Mouse (Mus musculus): Measurements from ENCODE around the gene Meioc. TPM values are rescaled to one million over a fixed set of nuclear protein-coding genes. Genes with fewer than 3 reads are reported as not detected.
A peak's percentile ranks its signal among the peaks of the same experiment; 100 is the strongest.

Meioc gene
- polyA plus RNA-seq, 1 experiment from 2014 or later: 0.95 TPM

DNA sequence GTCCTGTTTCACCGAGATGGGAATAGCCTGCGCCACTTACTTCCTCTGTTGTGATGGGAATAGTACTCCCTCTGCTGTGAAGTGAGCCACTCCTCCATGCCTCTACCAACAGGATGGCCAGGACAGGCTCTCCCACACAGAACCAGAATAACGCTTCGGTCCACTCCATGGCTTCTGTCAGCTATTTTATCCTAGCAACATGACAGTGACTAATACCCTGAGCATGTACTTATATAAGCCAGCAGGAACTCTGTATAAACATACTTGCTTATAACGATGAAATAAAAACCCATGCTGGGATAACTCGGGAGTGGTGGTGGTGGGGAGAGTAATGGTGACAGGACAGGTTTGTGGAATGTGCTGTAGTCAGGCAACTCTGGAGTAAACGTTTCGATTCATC is 7.6 kb upstream of the Meioc start:
- WGBS: 64% methylated on average over 8 of the region's 8 CpGs

GRCm38 (mm10) chr11:102656326-102656926 is 7.1 kb upstream of the Meioc start:
- Histone ChIP-seq H3K9me3 (ENCODE audit: control insufficient read depth, low read length) (no peaks in the 10 kb centered on the region), H3K27ac (replicated peaks; ENCODE audit: low read depth, low read length) (no peak overlapping the region), H3K9ac (ENCODE audit: low read depth, low read length) (no peak overlapping the region), H3K4me2 (ENCODE audit: low read depth, low read length) (no peak overlapping the region), H3K27me3 (replicated peaks; ENCODE audit: control insufficient read depth, insufficient read depth, low read length) (no peaks in the 10 kb centered on the region), H3K4me1 (ENCODE audit: control insufficient read depth, insufficient read depth, low read length) (no peaks in the 10 kb centered on the region), H3K36me3 (ENCODE audit: control insufficient read depth, insufficient read depth, low read length) (no peaks in the 10 kb centered on the region), H3K4me3 (ENCODE audit: low read depth, low read length) (no peak overlapping the region)
- 5% methylated on average over 4 of the region's 4 CpGs for whole genome bisulfite sequencing
- ATAC-seq (ENCODE audit: low read depth) (no peak), DNase-seq (ENCODE audit: low spot score) (peak; percentile 57)

More for the DNA sequence above, 7.6 kb upstream of the Meioc start:
- Histone ChIP-seq H3K9me3 (ENCODE audit: control insufficient read depth, low read length) (no peaks in the 10 kb centered on the region), H3K4me2 (ENCODE audit: low read depth, low read length) (no peak overlapping the region), H3K4me3 (ENCODE audit: low read depth, low read length) (no peak overlapping the region), H3K4me1 (ENCODE audit: control insufficient read depth, insufficient read depth, low read length) (no peaks in the 10 kb centered on the region), H3K27ac (replicated peaks; ENCODE audit: low read depth, low read length) (no peak overlapping the region), H3K36me3 (ENCODE audit: control insufficient read depth, insufficient read depth, low read length) (no peaks in the 10 kb centered on the region), H3K27me3 (replicated peaks; ENCODE audit: control insufficient read depth, insufficient read depth, low read length) (no peaks in the 10 kb centered on the region), H3K9ac (ENCODE audit: low read depth, low read length) (no peak overlapping the region)
- ATAC-seq (ENCODE audit: low read depth) (no peak), DNase-seq (ENCODE audit: low spot score) (no peak)

GRCm38 (mm10) chr11:102656931-102657330 is 6.6 kb upstream of the Meioc start:
- Histone ChIP-seq H3K9me3 (ENCODE audit: control insufficient read depth, low read length) (no peaks in the 10 kb centered on the region), H3K9ac (ENCODE audit: low read depth, low read length) (no peak overlapping the region), H3K4me2 (ENCODE audit: low read depth, low read length) (no peak overlapping the region), H3K27ac (replicated peaks; ENCODE audit: low read depth, low read length) (no peak overlapping the region), H3K36me3 (ENCODE audit: control insufficient read depth, insufficient read depth, low read length) (no peaks in the 10 kb centered on the region), H3K27me3 (replicated peaks; ENCODE audit: control insufficient read depth, insufficient read depth, low read length) (no peaks in the 10 kb centered on the region), H3K4me3 (ENCODE audit: low read depth, low read length) (no peak overlapping the region), H3K4me1 (ENCODE audit: control insufficient read depth, insufficient read depth, low read length) (no peaks in the 10 kb centered on the region)
- no peak for DNase-seq (ENCODE audit: low spot score)
- WGBS: 51% methylated on average over 6 of the region's 6 CpGs
- no peak for ATAC-seq (ENCODE audit: low read depth)

DNA sequence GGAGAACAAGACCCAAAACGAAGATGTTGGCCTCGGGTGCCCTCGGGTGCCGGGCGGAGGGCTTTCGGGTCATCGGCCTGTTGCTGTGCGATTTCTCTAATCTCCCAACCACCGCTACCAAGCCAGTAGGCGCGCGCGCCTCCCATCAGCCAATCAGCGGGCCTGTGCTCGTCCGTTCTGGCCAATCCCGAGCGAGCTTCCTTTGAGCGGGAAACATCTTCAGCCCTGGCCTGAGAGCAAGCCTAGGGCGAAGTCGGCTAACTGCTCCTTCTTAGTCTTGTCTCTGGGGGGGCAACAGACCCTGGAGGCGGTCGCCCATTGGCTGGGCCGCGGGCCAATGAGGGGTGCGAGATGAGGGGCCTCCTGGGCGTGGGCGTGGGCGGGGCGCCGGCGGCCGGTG is 1.6 kb downstream of the Meioc start:
- no peak overlapping the region for H3K27ac ChIP-seq (replicated peaks; ENCODE audit: low read depth, low read length)
- H3K4me2 ChIP-seq (ENCODE audit: low read depth, low read length): peak overlapping the region; percentile 26
- no peak overlapping the region for H3K9ac ChIP-seq (ENCODE audit: low read depth, low read length)
- ATAC-seq (ENCODE audit: low read depth): no peak
- no peak overlapping the region for H3K4me3 ChIP-seq (ENCODE audit: low read depth, low read length)
- H3K9me3 ChIP-seq (ENCODE audit: control insufficient read depth, low read length): peaks cover 12% of the 10 kb centered on the region
- no peaks in the 10 kb centered on the region for H3K4me1 ChIP-seq (ENCODE audit: control insufficient read depth, insufficient read depth, low read length)
- H3K36me3 ChIP-seq (ENCODE audit: control insufficient read depth, insufficient read depth, low read length): no peaks in the 10 kb centered on the region
- 60% methylated on average over 24 of the region's 33 CpGs for WGBS
- H3K27me3 ChIP-seq (replicated peaks; ENCODE audit: control insufficient read depth, insufficient read depth, low read length): peaks cover 30% of the 10 kb centered on the region
- no peak for DNase-seq (ENCODE audit: low spot score)

DNA sequence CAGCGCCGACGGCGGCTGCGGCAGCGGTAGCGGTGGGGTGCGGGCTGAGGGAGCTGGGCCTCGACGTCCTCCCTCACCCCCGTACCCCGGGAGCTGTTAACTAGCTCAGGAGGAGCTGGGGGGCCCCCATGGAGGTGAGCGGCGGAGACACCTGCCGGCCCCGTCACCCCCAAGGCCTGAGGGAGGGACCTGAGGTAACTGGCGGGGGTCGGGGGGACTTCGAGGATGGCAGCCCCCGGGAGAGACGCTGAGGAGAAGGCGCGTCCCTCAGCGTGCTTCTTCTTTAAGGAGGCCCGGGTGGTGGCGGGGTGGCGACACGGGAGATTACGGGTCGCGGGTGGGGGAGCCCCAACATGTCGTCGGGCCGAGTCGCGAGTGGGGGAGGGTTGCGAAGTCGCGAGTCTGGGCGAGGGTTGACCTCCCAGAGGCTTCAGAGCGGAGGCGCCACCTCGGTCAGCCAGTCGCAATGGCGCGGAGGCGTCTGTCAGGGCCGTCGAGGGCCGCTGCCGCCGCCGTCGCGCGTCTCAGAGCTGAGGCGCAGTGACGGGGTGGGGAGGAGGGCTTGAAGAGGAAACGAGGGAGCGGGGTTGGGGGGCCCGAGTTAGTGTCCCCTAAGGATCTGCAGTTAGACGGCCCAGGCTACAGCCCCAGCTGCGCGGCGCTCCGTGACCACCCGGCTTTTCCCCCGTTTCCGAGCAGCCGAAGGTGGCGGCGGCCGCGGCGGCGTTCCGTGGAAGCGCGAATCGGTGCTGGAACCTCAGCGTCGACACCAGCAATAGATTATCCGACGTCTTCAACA is 2.3 kb downstream of the Meioc start:
- Histone ChIP-seq H3K36me3 (ENCODE audit: control insufficient read depth, insufficient read depth, low read length) (no peaks in the 10 kb centered on the region), H3K27me3 (replicated peaks; ENCODE audit: control insufficient read depth, insufficient read depth, low read length) (peaks cover 30% of the 10 kb centered on the region), H3K4me2 (ENCODE audit: low read depth, low read length) (peak overlapping the region; percentile 29), H3K4me3 (ENCODE audit: low read depth, low read length) (peak overlapping the region; percentile 18; the same call in 1 of the 2 replicates), H3K27ac (replicated peaks; ENCODE audit: low read depth, low read length) (no peak overlapping the region), H3K9me3 (ENCODE audit: control insufficient read depth, low read length) (peaks cover 12% of the 10 kb centered on the region), H3K4me1 (ENCODE audit: control insufficient read depth, insufficient read depth, low read length) (no peaks in the 10 kb centered on the region), H3K9ac (ENCODE audit: low read depth, low read length) (no peak overlapping the region)
- 54% methylated on average over 55 of the region's 84 CpGs for WGBS
- ATAC-seq (ENCODE audit: low read depth) (no peak), DNase-seq (ENCODE audit: low spot score) (no peak)

- H3K4me3 ChIP-seq (ENCODE audit: low read depth, low read length): no peak overlapping the region
- H3K9me3 ChIP-seq (ENCODE audit: control insufficient read depth, low read length): no peaks in the 10 kb centered on the region
- H3K9ac ChIP-seq (ENCODE audit: low read depth, low read length): no peak overlapping the region
- ATAC-seq (ENCODE audit: low read depth) (no peak), DNase-seq (ENCODE audit: low spot score) (peak; percentile 70)
- no peaks in the 10 kb centered on the region for H3K27me3 ChIP-seq (replicated peaks; ENCODE audit: control insufficient read depth, insufficient read depth, low read length)
- H3K27ac ChIP-seq (replicated peaks; ENCODE audit: low read depth, low read length): no peak overlapping the region
- H3K4me2 ChIP-seq (ENCODE audit: low read depth, low read length): no peak overlapping the region
- peaks cover 38% of the 10 kb centered on the region for H3K36me3 ChIP-seq (ENCODE audit: control insufficient read depth, insufficient read depth, low read length)
- H3K4me1 ChIP-seq (ENCODE audit: control insufficient read depth, insufficient read depth, low read length): no peaks in the 10 kb centered on the region
- WGBS: 49% methylated on average over 6 of the region's 6 CpGs
These were observed 26.6 kb downstream of the Meioc start for GRCm38 (mm10) chr11:102690162-102690561.

DNA sequence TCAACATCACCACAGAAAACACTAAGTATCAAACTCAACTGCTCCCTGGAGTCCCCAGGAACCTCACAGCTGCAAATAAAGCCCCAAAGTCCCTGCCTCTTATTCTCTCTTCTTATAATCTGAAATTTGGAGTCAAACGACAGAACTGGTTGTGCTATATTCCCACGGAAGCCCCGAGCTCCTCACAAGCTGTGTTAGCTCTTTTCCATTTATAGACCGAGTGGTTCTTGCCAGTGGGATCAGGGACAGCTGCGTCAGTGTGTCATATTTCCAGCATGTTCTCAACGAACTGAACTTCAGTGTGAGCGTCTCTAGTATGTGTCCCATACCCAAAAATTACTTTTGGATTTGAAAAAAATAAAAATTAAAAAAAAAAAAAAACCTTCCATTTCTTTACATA is 31.8 kb downstream of the Meioc start:
- ATAC-seq (ENCODE audit: low read depth): no peak
- Histone ChIP-seq H3K4me2 (ENCODE audit: low read depth, low read length) (no peak overlapping the region), H3K27me3 (replicated peaks; ENCODE audit: control insufficient read depth, insufficient read depth, low read length) (no peaks in the 10 kb centered on the region), H3K4me3 (ENCODE audit: low read depth, low read length) (no peak overlapping the region), H3K36me3 (ENCODE audit: control insufficient read depth, insufficient read depth, low read length) (peaks cover 11% of the 10 kb centered on the region), H3K9me3 (ENCODE audit: control insufficient read depth, low read length) (no peaks in the 10 kb centered on the region), H3K9ac (ENCODE audit: low read depth, low read length) (no peak overlapping the region), H3K27ac (replicated peaks; ENCODE audit: low read depth, low read length) (no peak overlapping the region), H3K4me1 (ENCODE audit: control insufficient read depth, insufficient read depth, low read length) (peaks cover 15% of the 10 kb centered on the region; the same call in 1 of the 2 replicates)
- DNase-seq (ENCODE audit: low spot score): peak; percentile 13
- WGBS: 84% methylated on average over 7 of the region's 7 CpGs

DNA sequence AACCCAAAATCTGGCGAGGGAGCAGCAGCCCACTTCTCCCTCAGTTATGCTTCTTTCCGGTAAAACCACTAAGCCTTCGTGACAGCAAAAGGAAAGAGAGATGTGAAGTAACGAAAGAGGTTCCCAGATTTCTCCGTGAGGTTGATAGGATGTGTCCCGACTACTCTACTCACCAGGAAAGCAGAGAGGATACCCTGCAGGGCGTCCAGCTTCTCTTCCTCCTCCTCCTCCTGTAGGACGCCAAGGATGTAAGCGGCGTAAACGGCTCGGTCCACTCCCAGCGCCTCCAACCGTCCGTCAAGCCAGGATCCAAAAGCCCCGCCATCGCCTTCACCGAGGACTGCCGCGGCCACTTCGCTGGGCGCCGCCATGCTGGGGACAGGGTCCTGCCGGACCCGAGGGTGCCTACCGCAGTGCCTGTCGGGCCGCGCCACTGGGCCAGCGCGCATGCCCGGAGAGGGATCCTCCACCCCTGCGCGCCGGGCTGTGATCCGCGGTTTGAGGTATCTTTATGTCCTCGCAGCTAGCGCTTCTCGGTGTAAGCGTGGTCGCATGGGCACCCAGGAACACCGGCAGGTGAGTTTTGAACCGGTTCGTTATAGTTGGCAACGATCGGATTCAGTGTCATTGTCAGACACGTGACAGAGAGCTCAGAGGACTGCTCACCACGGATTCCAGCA is 34.0 kb downstream of the Meioc start, which contains the start of gene Ccdc43:
TSS of gene Ccdc43 (minus strand) at position 445 of the 680 bp plus-strand sequence.
- H3K36me3 ChIP-seq (ENCODE audit: control insufficient read depth, insufficient read depth, low read length): peaks cover 11% of the 10 kb centered on the region
- peak within 1 kb of the TSS; percentile 65 for H3K4me2 ChIP-seq (ENCODE audit: low read depth, low read length)
- H3K4me3 ChIP-seq (ENCODE audit: low read depth, low read length): peak within 1 kb of the TSS; percentile 60
- H3K9me3 ChIP-seq (ENCODE audit: control insufficient read depth, low read length): no peaks in the 10 kb centered on the region
- ATAC-seq (ENCODE audit: low read depth) (peak; percentile 97), DNase-seq (ENCODE audit: low spot score) (peak; percentile 84)
- peaks cover 15% of the 10 kb centered on the region; the same call in 1 of the 2 replicates for H3K4me1 ChIP-seq (ENCODE audit: control insufficient read depth, insufficient read depth, low read length)
- WGBS: under 1% methylated on average over 44 of the region's 49 CpGs
- peak within 1 kb of the TSS; percentile 77 for H3K9ac ChIP-seq (ENCODE audit: low read depth, low read length)
- H3K27me3 ChIP-seq (replicated peaks; ENCODE audit: control insufficient read depth, insufficient read depth, low read length): no peaks in the 10 kb centered on the region
- H3K27ac ChIP-seq (replicated peaks; ENCODE audit: low read depth, low read length): no peak within 1 kb of the TSS; the same call in 1 of the 2 replicates

Measured in embryonic facial prominence, embryonic 14.5 days (tissue).